Mouse (Mus musculus): ENCODE results near the gene Surf2.
A peak's percentile ranks its signal among the peaks of the same experiment; 100 is the strongest.

The Surf2 gene

DNA sequence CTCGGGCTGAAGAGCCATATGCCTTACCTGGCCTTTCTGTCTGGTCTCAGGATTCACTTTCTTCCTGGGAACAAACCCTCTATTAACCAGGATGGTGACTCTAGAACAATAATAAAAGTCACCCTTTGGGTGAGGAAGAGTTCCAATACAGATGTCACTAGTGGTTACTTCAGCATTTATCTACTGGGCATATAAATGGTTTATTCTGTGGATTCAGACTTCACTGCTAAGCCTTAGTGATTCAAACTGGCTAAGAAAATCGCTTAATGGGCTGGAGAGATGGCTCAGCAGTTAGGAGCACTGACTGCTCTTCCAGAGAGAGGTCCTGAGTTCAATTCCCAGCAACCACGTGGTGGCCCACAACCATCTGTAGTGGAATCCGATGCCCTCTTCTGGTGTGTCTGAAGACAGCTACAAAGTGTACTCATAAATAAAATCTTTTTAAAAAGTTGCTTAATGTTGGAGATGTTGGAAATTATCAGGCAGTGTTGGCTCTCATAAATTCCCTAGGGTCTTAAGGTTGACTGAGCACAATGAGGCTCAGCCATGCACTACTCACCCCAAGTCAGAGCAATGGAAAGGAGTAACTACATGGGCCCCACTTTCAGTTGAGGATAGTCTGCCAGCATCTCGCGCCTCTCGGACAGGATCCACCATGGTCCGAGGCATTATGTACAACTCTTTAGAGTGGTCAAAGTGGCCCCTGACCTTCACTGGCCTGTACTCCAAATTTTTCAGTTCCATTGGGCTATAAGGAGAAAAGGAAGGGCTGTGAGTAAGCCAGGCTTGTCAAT is 1.8 kb upstream of the Surf2 start:
- no peak for DNase-seq

DNA sequence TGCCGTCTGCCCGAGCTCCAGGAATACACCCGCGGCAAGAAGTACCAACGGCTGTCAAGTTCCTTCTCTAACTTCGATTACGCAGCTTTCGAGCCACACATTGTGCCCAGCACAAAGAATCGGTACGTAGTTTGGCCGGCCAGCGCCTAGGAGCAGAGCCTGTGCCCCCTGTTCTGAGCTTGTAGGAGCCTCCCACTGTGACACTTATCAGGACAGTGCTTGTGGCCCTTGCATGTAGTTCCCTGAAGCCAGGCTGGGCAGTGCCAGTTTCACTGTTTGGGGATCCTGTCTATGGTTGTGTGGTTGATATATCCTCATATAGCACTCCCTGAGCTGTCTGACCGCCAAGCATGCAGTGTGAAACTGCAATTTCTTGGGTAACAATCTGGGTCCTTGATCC is 571 bp downstream of the Surf2 start:
- DNase-seq, result no peak

DNA sequence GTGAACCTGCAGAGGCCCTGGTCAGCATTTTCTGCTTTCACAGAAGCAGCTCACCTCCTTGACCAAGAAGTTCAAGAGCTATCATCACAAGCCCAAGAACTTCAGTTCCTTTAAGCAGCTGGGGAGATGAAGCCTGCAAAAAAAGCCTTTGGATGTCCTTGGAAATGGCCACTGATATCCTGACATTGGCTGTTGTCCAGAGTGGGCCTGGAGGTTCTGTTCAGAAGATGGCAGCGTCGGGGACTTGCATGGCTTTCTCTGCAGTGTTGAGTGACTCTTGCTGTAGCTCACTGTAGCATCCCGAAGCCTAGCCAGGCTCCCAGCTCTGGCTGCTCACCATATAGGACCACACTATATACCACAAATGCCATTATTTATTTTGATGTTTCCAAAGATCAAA is 3.5 kb downstream of the Surf2 start:
- DNase-seq, result no peak

DNA sequence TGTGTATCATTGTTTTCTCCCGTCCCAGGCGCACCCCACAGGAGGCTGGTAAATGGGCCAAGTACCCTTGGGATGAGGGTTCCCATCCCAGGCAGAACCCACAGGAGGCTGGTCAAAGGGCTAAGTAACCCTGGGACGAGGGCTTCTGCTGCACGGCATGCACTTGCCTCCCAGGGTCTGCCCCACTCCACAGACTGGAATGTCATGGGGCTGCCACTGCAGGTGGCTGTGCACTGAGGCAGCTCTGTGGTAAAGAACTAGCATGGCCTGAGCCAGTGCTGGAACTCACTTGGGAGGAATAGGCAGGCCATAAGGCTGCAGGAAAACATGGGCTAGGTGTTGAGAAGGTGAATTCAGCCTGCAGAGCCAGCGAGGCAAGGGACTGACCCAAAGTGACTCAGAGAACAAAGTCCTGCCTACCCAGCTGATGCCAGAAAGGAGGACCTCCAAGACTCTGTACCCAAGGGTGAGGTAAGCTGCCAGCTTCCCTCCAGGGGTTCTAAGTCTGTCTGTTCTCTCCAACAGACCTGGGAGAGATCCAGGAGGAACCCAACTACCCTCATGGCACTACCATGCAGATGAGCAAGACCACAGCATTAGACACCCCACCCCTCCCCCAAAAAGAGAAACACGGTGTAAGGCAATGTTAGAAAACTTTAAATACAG is 4.2 kb downstream of the Surf2 start:
- DNase-seq, result no peak

DNA sequence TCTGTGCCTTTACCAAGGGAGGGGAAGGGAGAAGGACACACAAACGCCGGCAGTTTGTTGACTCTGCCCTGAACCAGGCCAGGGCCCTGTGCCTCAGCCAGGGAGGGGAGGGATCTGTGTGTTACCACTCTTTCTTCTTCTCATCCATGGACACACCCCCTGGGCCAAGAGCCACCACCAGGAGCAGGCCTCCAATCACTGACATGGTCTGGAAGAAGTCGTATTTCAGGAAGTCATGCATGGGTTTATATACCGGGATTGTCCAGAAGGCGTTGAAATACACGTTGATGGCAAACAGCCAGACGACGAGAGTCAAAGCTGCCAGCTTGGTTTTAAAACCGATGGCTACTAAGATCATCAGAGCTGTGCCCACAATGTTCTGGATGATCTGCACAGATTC is 5.6 kb downstream of the Surf2 start:
- DNase-seq, result no peak

DNA sequence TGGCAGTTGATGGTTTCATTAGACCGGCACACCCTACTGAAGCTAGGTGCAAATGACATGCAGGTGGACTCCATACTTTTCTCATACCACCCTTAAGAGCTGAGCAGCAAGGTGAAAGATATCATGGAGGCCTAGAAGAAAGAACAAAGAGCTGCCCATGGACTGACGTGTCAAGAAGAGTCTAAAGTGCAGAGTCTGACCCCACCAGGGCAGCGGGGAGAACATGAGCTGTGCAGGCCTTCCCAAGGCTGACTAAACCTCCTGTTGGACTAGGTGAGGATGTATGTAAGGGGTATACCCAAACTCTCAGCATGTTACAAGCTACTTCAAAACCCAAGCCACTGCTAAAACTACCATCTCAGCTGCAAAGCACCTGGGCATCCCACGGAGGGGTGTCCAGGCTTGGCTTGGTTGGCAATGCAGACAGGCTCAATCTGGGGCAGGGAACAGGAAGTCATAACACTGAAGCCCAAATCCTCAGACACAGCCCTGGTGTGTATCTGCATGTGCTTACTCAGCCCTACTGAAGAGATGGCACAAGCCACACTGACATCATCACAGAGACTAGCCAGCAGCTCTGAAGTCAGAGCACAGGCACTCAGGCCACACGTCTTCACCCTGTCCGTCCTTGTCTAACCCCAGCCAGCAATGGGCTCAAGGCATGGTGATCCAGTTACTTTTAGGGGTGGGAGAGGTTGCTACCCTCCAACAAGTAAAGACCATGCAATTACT is 11.7 kb downstream of the Surf2 start:
- no peak for DNase-seq

DNA sequence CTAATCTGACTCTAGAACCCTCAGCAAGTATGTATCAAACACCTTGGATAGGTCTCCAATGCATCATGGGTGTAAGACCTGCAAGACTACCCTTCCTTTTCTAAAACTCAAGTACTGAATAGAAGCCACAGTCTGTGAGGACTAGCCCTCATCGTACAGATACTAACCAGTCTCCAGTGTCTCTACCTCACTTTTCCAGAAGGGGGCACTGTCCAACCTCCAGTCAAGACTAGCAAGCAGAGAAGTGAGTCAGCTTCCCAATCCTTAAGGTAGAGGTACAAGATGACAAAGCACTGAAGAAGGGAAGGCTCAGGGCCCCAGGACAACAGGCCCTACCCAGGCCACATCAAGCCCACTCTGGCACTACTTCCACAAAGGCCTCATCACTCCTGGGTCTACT is 14.2 kb downstream of the Surf2 start:
- DNase-seq, result peak; percentile 67 to 75

DNA sequence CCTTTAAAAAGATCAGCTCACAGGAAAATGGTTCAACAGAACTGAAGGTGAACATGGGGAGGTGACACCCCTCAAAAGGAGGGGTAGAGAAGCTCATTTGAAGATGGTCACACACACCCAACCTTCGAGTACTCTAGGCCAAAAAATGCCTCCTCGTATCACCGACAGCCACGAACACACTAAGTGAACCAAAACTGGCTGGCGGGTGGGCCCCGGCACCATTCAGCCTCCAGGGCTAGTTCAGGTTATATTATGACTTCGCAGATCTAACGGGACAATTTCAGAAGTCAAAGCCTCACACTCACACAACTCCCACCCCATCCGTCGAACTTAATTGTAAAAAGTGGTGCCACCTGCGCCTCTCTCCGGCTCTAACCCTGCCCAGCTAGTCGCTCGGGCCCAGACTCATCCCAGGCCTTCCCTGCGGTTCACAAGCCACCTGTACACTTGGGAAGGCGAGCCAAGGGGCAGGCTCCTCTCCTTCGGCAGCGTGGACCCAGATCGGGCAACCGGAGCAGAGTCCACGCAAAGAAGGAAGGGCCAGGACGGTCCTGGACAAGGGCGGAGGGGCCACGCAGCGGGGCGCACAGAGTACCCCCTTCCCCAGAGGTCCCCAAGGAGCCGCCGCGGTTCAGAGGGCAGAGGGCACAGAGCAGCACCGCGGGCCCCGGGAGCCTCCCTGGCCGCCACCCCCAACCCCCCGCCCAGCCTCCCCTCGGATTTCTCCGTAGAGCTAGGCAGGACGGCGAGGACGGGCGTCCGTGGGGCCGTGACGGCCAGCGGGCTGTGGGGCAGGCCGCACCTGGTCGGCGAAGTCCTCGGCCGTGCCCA is 16.5 kb downstream of the Surf2 start:
- DNase-seq, result no peak

DNA sequence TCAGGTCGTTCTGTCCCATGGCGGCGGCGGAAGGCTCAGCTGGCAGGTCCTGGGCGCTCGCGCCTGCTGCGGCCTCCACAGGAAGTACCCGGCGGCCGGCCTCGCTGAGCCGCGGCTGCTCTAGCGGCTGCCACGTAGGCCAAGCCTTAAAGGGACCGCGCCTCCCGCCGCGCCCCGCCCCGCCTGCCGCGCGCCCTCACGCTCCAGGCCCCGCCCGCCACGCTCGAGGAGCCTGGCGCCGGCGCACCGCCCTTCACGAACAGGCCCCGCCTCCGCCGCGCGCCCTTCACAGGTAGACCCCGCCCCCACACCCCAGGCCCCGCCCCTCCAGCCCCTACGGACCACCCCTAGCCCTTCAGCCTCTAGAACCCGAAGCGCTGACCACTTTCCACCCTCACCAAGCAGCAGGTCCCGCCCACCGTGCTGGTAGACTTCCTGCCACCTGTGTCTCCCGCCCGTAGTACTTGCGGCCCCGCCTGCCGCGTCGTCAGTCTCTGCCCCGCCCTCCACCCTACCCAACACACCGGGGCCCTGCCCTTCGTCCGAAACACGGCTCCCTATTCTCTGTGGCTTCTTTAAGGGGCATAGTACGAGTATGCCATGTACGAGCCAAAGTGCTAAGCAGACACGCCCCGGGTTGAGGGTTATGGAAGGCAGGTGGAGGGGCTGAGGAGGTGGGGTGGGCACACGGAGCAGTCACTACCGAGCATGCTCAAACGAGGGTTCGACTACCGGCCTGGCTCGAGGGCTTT is 17.3 kb downstream of the Surf2 start, which contains the start of the genes Surf4 and Stkld1:
TSS of gene Surf4 (minus strand) at position 625 of the 752 bp plus-strand sequence.
TSS of gene Stkld1 (plus strand) at position 744 of the 752 bp plus-strand sequence.
- DNase-seq, result peak; percentile 93 to 96

DNA sequence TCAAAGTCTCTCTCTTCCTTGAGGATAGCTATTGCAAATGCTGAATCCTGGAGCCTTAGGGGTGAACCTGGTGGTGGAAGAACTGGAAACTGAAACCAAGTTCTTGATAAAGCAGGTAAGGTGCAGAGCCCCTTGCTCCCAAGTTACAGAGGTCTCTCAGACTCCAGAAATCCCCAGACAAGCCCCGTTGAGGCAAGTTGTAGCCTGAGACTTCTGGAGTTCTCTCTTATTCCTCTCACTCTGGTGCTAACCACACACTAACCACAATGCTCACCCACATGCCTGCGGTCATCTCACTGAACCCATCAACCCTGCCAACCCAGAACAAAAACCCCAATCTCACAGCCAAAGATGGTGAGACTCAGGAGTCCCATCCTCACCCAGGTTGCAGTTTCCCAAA is 19.1 kb downstream of the Surf2 start:
- DNase-seq, result peak; percentile 44 to 47

DNA sequence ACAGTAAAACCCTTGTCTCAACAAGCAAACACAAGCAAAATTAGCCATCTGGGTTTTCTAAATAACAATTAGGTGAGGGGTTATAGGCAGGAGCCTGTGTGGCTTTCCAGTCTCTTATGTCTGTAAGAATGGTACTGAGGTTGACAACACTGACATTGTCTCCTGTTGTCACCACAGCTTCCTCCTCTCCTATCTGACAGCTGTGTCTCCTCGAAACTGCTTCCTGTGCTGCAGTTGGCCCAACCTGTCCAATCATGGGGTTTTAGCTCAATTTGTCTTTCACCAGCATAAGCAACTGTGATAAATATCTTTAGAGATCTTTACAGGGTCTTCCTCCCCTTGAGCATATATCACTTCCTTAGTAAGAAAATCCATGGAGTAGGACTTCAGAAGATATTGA is 20.3 kb downstream of the Surf2 start:
- DNase-seq, result peak; percentile 37 to 62

DNA sequence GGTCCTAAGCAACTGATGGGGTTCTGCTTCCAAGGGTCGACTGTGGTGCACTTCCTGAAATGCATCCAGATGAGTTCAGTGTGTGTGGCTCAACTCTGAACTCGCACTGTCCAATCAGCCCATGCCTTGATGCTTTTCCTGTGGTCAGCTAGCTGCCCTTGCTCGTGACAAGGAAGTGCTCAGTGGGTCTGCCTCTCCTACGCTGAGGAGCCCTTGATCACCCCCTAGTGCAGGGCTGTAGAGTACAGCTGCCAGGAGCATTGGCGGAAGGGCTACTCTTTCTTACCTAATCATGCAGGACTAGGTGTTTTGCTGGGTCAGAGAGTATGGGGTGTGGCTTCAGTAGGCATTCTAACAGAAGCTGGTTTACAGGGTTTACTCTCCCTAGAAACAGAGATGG is 25.4 kb downstream of the Surf2 start:
- DNase-seq, result no peak

DNA sequence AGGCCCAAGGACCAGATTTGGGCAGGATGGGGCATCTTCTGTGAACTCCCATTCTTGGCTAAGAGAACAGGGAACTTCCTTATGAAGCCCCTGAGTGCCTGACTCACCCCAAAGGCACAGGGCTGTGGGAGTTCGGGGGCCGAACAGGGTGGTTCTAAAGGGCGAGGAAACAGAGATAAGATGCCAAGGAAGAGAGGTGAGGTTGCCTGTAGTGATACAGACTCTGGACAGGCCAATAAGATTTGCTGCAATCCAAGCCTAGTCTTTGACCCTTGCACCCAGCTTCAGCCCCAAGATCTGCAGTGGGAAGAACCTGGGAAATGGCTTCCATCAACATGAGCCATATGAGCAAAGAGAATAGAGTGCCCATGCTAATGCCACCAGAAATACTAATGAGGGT is 27.1 kb downstream of the Surf2 start:
- no peak for DNase-seq

DNA sequence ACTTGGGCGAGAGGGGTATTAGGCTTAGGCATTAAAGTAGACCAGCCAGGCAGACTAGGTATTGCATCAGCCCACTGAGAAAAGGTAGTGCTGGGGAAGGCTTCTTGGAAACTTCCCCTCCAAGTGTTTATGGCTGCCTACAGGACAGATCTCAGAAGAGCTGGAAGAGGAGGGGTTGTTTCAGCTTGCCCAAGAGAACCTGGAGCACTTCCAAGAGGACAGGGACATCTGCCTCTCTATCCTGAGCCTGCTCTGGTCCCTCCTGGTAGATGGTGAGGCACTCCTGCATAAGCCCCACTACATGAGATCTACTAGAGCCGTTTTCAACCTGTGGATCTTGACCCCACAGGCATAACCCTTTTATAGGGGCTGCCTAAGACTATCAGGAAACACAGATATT is 34.2 kb downstream of the Surf2 start:
- DNase-seq, result no peak

DNA sequence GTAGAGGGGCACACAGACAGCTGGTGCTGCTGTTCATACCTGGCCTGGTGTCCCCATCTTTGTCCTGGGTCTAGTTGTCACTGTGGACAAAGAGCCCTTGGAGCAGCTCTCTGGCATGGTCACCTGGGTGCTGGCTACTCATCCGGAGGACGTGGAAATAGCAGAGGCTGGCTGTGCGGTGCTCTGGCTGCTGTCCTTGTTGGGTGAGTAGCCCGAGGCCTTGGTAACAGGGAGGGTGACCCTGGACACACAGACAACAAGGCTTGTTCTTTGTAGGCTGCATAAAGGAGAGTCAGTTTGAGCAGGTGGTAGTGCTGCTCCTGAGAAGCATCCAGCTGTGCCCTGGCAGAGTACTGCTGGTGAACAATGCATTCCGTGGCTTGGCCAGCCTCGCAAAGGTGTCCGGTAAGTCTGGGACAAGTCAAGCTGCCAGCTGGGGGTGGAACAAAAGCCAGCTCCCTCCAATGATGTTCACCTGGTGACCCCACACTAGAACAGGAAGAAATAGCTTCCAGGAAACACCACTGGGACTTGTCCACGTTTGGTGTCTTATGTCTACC is 35.3 kb downstream of the Surf2 start:
- DNase-seq, result no peak

DNA sequence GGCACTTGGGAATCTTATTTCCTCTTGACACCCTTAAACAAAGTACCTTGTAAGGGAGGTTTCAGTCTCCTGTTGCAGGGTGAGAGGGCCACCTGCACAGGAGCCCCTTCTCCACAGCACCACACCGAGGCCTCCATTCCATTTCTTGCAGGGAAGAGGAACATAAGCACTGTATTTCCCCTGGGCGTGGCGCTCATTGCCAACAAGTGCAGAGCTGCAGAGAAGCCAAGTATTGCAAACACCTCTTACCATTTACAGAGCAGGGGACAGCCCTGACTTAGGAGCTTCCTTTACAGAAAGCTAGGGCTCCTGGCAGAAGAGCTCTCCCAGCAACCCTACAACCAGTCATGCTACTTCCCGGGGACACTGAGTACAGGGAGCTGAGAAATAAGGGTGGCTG is 36.0 kb downstream of the Surf2 start:
- no peak for DNase-seq

DNA sequence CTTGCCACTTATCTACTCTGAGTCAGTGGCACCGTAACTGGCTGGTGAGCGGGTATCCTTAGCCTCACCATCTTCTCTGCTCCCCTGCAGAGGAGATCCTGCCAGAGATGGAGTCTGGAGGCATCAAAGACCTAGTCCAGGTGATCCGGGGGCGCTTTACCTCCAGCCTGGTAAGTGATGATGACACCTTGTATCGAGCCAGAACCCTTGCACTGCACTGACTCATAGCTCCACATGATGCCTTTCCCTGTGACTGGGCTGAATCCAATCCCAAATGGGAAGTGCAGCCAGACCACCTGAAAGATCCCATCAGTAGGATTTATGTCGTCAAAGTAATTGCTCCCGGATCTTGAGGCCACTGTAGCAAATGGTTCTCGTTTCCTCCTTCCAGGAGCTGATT is 36.7 kb downstream of the Surf2 start:
- DNase-seq, result no peak

DNA sequence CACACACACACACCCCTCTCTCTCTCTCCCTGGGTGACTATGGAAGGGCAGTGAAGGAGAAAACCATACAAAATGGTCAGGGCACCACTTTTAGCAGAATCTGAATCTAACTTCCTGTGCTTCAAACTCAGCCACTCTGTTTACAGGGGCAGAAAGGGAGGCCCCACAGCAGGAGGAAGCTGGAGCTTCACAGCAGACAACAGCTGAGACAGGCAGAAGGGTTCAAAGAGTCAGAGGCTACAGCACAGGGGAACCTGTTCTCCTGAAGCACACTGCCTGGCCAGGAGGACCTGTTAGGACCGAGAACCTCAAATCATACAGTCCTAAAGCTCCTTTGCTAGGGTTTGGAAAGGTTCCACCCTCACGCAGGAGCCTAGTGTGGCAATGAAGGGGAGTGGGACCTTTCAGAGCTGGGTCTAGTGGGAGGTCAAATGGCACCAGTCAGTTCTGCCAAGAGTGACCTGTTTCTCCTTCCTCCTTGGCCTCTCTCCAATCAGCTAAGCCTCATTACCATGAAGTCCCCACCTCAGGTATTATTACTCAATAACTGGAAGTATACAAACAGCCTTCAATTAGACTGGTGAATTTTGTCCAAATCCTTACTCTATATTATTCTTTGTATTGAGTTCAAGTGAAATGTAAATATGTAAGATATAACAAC is 38.7 kb downstream of the Surf2 start:
- DNase-seq, result peak; percentile 23 to 42

DNA sequence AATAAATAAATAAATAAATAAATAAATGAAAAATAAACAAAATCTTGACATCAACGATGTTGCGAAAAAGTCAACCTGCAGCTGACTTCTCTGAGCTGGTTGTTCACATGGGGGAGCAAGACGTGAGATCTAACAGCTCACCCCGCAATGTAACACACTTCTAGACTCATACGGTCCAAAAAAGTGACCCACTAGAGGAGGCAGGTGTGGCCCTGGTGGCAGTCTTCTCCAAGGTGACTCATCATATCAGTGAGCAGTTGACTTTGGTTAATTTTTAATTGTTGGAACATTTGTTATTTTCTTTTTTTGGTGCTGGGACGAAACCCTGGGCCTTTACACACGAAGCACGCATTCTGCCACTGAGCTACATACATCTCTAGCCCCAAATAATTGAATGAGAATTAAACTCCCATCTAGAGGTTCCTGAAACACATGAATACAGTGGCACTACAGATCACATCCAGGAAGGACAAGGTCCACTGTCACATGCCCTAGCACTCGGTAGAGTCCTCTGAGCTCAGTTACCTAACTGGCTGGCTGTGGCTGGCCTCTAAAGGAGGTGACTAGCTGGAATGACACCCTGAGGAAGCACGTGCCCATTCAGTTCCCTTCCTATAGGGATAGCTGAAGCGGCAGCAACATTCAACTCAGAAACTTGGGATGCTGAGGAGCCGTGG is 40.8 kb downstream of the Surf2 start:
- DNase-seq, result no peak

DNA sequence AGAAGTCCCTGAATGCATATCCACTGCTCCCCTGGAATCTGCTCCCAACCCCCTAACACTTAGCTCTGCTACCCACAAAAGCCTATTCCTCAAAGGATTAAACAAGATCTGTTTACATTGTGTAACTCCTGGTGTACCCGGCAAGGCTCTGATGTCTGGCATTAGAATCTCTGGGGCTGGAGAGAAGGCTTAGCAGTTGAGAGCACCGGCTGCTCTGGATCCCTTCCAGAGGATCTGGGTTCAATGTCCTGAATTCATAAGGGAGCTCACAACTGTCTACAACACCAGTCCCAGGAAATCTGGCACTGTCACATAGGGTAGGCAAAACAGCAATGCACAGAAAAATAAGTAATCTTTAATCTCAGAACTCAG is 41.3 kb downstream of the Surf2 start:
- DNase-seq, result no peak

DNA sequence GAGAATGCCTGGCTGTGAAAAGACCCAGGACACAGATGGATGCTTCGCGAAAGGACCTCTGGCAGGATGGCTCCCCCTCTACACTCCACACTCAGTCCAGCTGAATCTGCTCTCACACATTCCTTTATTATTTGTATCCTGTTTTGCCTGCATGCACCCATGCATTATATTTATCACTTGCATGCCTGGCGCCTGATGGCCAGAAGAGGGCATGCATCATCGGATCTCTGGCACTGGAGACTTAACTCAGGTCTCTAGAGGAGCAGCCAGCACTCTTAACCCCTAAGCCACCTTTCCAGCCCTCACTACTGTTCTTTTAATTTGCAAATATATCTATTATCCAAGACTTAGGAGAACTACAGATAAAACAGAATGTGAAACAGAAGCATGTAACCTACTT is 44.6 kb downstream of the Surf2 start:
- no peak for DNase-seq

Measured in thymus, postnatal 36 days (tissue).